Mouse (Mus musculus): ENCODE results near the gene Arhgef18.

Gene Arhgef18

GRCm38 (mm10) chr8:3392771-3393710 lies at the start of gene Arhgef18:
Gene Arhgef18 (plus strand): TSS chr8:3393006.
- peak; percentile 30 for DNase-seq (ENCODE audit: low spot score)

- DNase-seq (ENCODE audit: low spot score): no peak
Observed at GRCm38 (mm10) chr8:3345337-3345736, 47.5 kb upstream of the Arhgef18 start.

- DNase-seq (ENCODE audit: low spot score): no peak
Observed at GRCm38 (mm10) chr8:3346691-3347413, 46.0 kb upstream of the Arhgef18 start.

GRCm38 (mm10) chr8:3348142-3348823 lies 44.5 kb upstream of the Arhgef18 start:
- no peak for DNase-seq (ENCODE audit: low spot score)

GRCm38 (mm10) chr8:3350747-3351146 lies 42.1 kb upstream of the Arhgef18 start:
- DNase-seq (ENCODE audit: low spot score): no peak

- no peak for DNase-seq (ENCODE audit: low spot score)
Observed at GRCm38 (mm10) chr8:3352715-3353114, 40.1 kb upstream of the Arhgef18 start.

GRCm38 (mm10) chr8:3353189-3353810 lies 39.5 kb upstream of the Arhgef18 start, which contains the start of gene A430078G23Rik:
Gene A430078G23Rik (plus strand): TSS chr8:3353415.
- no peak for DNase-seq (ENCODE audit: low spot score)

GRCm38 (mm10) chr8:3353811-3354442 lies 38.9 kb upstream of the Arhgef18 start:
- DNase-seq (ENCODE audit: low spot score): no peak

- no peak for DNase-seq (ENCODE audit: low spot score)
Observed at GRCm38 (mm10) chr8:3354443-3354812, 38.4 kb upstream of the Arhgef18 start.

GRCm38 (mm10) chr8:3355586-3355985 lies 37.2 kb upstream of the Arhgef18 start:
- no peak for DNase-seq (ENCODE audit: low spot score)

- peak; percentile 61 for DNase-seq (ENCODE audit: low spot score)
Observed at GRCm38 (mm10) chr8:3358060-3358459, 34.7 kb upstream of the Arhgef18 start.

- no peak for DNase-seq (ENCODE audit: low spot score)
Observed at GRCm38 (mm10) chr8:3367086-3367485, 25.7 kb upstream of the Arhgef18 start.

GRCm38 (mm10) chr8:3368091-3368490 lies 24.7 kb upstream of the Arhgef18 start:
- DNase-seq (ENCODE audit: low spot score): no peak

- DNase-seq (ENCODE audit: low spot score): no peak
Observed at GRCm38 (mm10) chr8:3375748-3376147, 17.1 kb upstream of the Arhgef18 start.

- DNase-seq (ENCODE audit: low spot score): no peak
Observed at GRCm38 (mm10) chr8:3376641-3377274, 16.0 kb upstream of the Arhgef18 start.

GRCm38 (mm10) chr8:3387286-3387685 lies 5.5 kb upstream of the Arhgef18 start:
- DNase-seq (ENCODE audit: low spot score): no peak

- no peak for DNase-seq (ENCODE audit: low spot score)
Observed at GRCm38 (mm10) chr8:3388591-3389338, 4.0 kb upstream of the Arhgef18 start.

GRCm38 (mm10) chr8:3389506-3389905 lies 3.3 kb upstream of the Arhgef18 start:
- no peak for DNase-seq (ENCODE audit: low spot score)

- DNase-seq (ENCODE audit: low spot score): no peak
Observed at GRCm38 (mm10) chr8:3392293-3392692, 513 bp upstream of the Arhgef18 start.

- no peak for DNase-seq (ENCODE audit: low spot score)
Observed at GRCm38 (mm10) chr8:3394600-3394999, 1.8 kb downstream of the Arhgef18 start.

Data from layer of hippocampus, adult 9-10 months (tissue).